Mouse (Mus musculus): Measurements from ENCODE around the gene Serf2.

DNA sequence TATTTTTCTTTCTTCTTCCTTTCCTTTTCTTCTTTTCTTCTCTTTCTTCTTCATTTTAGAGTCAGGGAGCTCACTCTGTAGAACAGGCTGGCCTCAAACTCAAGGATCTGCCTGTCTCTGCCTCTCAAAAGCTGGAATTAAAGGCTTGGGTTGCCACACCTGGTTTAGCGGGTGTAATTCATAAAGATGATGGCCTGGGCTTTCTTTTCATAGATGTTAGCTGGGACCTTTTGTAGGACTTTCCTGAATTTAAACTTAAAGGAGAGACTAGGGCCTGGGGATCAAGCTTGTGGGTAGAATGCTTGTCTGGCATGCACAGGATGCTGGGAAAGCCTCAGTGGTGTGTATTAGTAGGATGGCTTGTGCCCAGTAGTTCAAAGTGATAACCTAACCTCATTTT lies 4.8 kb upstream of the Serf2 start, which contains the start of gene Ell3:
- TF ChIP-seq CTCF (IDR thresholded peaks at IDR 0.05; ENCODE audit: low read depth, low read length) = no peak
- no peak for TF ChIP-seq POLR2A (IDR thresholded peaks at IDR 0.05; ENCODE audit: borderline replicate concordance, low read depth, low read length)

Data from bone marrow macrophage, adult 2 months (primary cell).